Mouse (Mus musculus) adrenal gland, adult 18-20 months (tissue): Measurements from ENCODE around the gene Gm26897. TPM values are rescaled to one million over a fixed set of nuclear protein-coding genes. Genes with fewer than 3 reads are reported as not detected.

Experiments
- DNase-seq, 2 experiments: peaks; one replicate each; pipeline ENCODE4 v3.0.0; 2021 to 2022; ENCODE audit warnings: low spot score in 2 of 2
- long read RNA-seq, 2 experiments: library from polyadenylated mRNA; stranded (forward); transcript quantifications; one replicate each; pipeline ENCODE4 v2.0.0; 2021
- total RNA-seq, 2 experiments: library from RNA; stranded (reverse); gene quantifications; 1 replicate in 1 of 2; 2 replicates in 1 of 2; pipeline ENCODE4 v1.2.3; 2021

Gm26897 gene
- not detected for total RNA-seq
- long read RNA-seq, experiment 1 = 0 reads
- long read RNA-seq, experiment 2 = 0 reads

DNA sequence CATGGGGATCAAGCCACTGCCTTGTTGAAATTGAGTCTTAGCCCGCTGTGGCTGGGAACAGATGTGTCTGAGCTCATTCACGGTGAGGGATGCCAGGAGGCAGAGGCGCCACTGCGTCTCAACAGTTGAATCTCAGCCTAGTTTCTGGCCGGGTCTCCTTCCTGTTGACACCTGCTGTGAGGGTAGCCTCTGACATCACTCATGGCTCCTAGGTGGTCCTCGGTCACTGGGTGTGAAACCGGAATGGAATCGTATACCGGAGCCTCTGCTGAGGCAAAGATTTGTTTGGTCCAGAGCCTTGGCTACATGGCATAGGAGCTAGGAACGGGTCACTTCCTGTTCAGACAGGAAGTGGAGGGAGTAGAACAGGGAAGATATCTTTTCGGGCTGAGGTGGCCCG is at the start of gene Gm26897:
Gene Gm26897, plus strand, starts transcription at position 74 of the 400 bp plus-strand sequence.
- no peak for DNase-seq

DNA sequence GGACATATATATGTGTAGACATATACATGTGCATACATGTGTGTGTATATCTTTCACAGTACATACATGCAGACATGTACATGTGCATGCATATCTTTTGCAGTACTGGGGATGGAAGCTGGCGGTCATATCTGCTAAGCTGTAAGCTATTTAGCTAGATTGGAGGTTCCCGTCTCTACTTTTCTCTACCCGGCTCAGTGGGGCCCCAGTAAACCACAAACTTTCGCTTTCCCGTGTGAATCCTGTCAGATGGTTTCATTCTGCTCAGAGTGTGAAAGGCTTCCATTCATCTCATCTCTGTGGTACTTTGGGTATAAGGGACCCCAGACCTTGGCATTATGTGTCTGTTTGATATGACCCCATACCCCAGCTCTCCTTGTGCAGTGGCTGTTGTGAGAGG is 46.4 kb upstream of the Gm26897 start:
- no peak for DNase-seq

DNA sequence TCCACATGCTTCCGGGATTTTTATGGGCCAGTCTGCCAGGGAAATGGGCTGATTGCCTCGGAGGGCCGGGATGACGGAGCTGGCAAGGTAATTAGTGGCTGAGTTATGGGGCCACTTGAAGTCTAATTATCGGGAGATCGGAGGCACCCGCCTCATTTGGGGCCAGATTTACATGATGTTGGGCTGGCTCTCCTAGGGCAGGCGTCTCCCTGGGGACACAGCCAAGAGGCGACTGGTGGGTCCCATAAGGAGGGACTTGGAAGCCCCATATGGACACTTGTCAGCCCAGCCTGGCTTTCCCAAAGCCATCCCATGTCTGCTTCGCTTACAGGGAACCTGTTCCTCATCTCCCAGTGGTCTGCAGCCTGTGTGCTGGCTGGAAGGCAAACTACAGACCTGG is 45.1 kb upstream of the Gm26897 start:
- no peak for DNase-seq

DNA sequence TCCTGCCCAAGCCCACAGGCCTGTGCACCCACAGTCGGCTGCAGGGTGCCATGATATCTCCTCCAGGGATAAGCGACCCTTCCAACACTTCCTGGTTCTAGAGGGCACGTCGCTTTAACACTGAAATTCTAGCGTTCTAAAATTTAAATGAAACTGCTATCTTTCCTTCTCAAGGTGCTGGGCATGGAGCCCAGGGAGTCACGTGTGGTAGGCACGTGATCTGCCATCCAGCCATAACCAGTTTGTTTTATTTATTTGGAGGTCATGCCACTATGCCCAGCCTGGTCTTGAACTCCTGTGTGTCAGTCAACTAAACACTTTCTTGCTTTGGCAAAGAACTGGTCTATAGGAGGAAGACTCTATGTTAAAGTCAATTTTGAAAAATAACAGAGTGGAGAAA is 35.7 kb upstream of the Gm26897 start:
- no peak for DNase-seq

DNA sequence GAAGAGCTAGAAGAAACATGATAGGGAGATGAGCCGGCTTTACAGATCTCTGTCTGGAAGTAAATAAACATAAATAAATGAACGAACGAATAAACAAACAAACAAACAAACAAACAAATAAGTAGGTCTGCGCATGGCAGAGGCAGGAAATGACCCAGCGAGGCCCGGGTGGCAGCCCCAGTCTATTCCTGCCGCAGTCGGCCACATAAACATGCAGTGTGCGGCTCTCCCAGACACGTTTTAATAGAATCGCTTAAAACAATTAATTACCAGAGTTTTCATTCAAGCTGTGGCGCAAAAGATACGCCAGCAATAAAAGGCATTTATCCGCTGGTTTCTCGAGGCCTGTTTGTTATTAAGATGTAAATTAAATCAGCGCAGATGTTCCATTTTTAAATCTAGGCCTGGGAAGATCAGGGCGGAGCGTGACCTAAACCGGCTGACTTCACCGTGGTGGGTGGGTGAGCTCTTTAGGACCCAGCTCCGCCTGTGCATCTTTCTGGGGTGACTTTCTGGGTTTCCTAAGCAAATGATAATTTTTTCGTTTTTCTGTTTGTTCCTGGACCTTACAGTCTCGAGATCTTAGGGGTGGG is 33.9 kb upstream of the Gm26897 start:
- no peak for DNase-seq

DNA sequence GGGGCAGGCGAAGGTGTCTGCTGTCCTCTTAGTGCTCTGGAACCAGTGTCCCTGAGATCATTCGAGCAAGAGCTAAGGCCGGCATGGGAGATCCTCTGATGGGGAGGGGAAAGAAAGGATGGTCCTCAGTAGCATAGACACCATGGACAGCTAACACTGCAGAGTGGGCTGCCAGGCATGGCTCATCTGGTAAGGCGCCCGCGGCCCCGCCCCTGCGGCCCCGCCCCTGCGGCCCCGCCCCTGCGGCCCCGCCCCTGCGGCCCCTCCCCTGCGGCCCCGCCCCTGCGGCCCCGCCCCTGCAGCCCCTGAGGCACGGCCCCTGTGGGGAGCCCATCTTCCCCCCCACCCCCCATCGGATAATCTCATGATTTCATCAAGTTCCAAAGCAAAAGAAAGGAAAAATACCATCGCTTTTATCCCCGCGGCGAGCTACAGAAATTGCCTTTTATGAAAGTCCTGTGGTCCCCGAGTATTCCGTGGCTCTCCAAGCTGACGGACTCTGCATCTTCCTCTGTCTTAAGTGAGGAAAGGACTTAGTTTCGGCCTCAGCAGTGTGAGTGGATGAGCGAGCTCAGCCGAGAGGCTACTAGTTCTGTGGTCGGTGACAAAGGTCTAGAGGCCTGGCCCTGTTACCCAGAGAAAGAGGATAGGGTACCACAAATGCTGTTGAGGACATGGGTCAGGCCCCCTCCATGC is 31.9 kb upstream of the Gm26897 start:
- no peak for DNase-seq

DNA sequence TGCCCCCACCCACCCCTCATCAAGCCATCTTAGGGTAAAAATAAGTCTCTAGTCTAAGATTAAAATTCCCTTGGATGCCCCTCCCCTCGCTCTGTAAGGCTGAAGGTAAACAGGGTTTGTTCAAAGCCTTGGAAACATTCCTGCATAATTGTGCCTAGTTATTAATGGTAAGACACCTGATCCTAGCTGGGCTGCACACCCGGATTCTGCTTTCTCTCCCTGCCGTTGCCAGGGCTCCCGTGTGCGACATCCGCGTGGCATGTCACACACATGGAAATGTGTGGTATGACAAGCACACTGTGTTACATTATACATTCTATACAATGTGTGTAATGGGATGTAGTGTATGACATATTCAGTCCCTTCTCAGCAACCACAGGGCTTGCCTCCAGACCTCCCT is 30.1 kb upstream of the Gm26897 start:
- DNase-seq = no peak

DNA sequence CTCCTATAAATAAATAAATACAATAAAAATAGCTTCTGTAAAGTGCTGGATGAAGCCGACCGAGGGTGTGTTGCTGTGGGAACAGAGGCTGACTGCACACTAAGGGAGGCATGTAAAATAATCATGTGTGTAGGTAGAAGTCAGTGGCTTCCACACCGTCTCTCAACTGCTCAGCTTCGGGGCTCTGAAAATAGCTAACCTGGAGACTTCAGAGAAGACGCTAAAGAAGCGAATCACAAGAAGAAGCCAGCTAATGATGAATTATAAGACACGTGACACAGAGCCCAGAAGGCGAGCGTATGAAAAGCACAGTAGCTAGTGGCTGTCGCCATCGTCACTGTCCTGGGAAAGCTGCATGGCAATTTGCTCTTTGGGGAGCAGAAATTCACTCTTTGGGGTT is 29.4 kb upstream of the Gm26897 start:
- no peak for DNase-seq

DNA sequence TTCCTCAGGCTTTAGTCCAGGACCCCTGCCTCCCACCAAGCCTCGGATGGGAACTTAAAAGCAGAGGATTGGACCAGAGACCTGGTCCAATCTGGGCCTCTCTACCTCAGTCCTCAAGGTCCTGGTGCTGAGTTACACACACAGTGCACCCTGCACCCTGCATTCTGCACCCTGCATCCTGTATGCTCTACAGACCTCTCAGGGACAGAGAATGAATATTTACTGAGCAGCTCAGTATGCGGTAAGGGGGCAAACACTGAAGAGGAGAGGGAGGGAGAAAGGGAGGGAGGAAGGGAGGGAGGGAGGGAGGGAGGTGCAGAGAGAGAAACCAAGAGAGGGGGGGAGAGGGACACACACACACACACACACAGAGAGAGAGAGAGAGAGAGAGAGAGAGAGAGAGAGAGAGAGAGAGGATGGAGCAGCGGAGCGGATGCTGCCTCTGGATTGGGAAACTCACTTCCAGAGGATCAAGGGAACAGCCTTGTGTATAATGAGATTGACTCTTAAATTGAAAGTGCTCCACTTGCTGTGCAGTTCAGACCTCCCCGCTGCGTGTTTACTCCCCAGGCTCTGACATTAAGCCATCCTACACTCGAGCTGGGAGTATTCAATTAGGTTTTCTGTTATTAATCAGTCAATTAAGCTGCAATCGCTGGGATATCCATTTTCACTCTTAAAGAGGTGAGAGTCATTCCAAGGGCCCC is 24.4 kb upstream of the Gm26897 start:
- no peak for DNase-seq

DNA sequence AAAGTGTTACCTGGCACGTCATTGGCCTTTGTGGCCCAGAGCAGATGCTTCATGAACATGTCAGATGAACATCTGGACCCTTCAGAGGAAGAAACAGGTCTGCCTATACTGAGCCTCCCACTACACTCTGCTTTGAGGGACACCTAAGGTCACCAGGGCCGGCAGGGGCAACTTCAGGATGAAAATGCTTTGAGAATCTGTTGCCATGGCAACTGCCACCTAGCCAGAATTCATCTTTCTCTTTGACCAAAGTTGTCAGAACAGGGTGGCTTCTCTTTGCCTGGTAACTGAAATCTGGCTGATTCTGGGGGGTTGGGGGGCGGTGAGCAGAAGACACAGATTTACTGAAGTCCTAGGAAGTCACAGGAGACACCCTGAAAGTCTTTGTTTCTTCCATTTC is 14.7 kb upstream of the Gm26897 start:
- DNase-seq = no peak

DNA sequence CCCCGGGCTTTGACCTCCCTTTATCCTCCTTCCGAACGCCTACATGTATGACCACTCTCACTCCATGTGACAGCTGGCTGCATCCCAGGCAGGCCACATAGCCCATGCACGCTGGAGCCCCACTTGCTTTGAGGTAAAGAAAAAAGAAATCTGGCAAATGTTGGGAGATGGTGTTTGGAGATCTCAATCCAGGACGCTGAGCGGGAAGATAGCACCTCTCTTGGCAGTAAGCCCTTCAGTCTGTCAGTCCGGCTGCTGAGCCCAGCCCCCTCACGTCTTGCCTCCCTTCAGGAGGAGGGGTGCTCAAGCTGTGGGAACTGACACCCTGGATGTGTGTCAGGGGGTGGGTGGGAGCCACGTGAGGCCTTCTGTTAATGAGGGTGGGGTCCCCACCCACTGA is 13.0 kb upstream of the Gm26897 start:
- no peak for DNase-seq

DNA sequence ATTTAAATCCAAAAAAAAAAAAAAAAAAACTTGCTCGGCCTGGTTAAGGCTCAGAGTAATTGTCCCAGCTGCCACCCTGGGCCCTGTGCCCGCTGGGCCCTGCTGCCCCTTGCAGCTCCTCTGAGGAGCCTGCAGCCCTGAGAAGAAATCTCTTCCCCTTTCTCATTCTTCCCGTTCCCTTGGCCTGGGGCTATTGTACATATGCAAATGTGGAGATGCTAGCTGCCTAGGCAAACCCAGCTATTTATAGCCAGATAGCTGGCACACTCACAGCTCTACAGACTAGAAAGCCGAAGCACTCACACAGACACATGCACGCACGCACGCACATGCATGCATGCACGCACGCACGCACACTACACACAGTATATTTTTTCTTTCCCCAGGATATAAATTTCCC is 9.0 kb upstream of the Gm26897 start:
- DNase-seq = no peak

DNA sequence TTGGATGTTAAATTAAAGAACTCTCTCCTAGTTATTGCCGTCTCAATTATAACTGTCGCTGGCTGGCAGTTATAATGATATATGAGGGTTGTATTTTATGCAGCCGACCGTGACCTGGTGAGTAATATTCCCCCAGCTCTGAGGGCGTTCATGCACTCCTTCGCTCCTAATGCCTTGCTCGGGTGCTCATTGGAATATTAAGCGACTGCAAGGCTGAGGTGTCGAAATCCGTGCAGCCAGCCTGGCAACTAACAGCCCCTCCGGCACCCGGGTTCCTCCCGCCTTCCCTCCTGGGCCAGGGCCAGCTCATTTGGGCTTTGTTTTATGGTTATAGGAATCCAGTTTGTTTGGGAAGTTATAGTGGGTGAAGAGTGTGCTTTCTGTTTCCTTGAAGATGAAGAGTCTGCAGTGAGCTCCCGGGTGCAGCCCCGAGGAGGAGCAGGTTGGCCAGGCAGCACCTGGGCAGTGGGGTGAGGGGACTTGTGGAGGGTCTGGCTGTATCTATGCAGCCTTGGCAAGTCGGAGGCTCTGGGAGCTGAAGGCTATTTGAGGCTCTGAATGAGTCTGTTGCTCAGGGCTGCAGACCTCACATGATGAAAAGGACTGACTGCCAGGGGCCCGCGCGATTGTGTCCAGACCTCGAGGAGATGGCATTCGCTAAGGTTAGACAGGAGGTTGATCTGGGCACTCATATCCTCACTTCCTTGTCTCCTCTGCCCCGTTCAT is 8.4 kb upstream of the Gm26897 start:
- no peak for DNase-seq

DNA sequence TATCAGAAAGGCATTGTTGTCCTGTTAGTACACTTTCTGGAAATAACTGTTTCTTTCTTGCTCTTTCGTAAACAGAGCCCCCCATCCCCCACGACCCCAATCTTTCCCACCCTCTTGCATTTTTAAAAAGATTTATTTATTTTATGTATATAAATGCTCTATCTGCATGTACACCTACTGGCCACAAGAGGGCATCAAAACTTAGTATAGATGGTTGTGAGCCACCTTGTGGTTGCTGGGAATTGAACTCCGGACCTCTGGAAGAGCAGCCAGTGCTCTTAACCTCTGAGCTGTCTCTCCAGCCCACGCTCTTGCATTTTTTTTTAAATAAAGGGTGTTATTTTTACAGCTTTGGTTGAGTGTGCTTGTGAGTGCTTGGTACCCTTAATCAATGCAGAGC is 5.3 kb upstream of the Gm26897 start:
- no peak for DNase-seq

DNA sequence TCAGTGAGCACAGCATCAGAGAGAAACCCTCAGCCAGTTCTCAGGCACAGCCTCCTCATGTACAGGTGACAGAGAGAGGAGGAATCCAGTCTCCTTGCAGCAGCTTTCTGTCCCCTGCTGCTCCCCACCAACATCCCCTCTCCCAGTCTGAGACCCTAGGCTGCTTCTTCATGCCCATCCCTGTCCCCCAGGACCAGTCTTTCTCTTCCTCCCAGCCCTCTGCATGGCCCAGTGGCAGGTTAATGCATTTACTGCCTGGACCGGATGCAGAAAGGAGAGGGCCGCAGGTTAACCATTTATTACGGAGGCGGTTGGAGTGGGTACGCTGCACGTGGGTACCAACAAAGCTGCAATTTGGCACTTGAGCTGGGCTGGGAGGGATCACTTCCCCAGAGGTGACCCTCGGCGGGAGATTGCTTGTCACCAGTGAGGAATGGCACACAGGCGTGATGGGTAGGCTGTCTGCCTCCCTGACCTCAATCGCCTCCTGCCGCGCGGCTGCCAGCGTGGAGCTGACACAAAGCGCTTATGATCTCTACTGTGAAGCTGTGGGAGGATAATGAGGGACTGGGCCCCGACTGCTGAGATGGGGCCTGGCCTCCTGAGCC is 3.1 kb upstream of the Gm26897 start:
- no peak for DNase-seq

DNA sequence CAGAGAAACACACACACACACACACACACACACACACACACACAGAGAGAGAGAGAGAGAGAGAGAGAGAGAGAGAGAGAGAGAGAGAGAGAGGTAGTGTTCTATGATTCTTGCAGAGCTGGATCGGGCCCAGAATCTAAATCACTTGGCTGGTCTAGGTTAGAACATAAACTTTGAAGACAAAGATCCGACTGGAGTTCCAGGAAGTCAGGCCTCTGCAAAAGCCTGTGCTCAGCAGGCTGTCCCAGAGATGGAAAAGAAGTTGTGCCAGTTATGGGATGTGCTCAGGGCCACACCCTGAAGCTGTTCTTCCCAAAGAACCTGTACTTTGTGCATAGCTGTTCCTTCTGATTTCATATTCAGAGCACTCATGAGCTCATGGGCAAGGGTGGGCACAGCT is 1.5 kb upstream of the Gm26897 start:
- DNase-seq = no peak

DNA sequence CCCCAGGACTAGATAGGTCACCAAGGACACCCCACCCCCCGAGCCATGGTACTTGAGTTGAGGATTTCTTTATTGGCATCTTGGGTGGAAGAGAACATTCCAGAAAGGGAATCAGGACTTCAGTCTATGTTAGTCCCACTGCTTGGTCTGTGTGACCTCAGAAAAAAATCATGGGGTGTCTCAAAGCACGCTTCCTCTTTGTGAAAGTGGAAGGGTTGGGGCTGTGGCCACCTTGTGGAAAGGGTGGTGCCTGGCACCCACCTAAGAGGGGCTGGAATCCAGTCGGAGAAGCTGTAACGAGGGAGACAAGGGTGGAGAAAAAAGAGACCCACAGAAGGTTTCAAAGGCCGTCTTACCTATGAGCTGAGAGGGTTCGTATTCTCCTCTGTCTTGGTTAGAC is 5.8 kb downstream of the Gm26897 start:
- DNase-seq = no peak

DNA sequence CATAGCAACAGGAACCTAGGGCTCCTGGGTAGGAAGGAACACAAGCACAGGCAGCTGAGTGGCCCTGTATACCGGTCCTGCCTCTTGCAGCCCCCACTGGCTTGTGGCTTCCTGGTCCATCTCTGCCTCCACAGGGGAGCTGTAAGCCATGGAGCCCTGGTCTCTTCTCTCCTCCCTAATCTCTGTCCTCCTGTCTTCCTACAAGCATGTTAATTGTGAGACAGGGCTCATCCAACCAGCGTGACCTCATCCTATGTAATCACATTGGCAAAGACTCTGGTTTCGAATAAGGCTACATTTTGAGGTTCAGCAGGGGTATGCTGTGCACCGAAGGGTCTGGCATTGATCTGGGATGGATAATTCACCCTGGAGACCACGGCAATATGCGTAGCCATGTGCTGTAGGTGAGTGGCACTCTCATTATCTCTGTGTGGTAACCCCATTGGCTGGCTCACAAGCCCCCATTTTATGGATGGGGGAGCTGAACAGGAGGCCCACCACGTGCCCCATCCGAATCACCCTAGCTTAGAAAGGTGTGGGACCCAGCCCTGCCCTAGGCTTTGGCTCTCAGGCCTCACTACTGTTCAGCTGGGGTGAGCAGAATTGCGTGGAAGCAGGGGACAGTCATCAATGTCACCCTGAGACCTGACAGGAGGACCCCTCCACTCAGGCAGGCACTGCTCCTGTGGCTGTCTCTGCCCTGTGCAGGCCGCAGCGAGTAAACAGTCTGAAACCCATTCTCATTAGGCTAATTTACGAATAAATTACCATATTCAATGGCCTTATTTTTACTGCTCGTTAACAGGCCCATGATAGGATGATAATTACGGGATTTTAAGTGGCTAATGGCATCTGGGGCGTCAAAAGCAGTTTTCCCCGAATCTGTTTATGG is 6.9 kb downstream of the Gm26897 start:
- DNase-seq = no peak

DNA sequence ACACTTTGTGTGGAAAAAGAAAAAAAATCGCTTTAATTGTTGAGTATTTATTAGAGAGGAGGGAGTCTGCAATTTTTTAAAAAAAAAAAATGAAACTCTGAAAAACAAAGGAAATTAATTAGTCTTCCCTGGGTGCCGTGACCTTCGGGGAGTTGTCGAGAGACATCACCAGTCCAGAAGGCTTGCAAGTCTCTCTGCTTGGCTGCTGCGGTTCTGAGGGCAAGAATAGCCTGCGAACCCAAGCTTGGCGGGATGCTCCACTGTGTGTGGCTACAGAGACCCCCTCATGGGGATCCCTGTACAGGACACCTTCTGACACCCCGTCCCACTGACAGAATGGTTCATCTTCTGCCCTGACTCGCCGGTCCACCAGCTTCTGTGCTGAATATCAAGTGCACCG is 7.6 kb downstream of the Gm26897 start:
- DNase-seq = no peak

DNA sequence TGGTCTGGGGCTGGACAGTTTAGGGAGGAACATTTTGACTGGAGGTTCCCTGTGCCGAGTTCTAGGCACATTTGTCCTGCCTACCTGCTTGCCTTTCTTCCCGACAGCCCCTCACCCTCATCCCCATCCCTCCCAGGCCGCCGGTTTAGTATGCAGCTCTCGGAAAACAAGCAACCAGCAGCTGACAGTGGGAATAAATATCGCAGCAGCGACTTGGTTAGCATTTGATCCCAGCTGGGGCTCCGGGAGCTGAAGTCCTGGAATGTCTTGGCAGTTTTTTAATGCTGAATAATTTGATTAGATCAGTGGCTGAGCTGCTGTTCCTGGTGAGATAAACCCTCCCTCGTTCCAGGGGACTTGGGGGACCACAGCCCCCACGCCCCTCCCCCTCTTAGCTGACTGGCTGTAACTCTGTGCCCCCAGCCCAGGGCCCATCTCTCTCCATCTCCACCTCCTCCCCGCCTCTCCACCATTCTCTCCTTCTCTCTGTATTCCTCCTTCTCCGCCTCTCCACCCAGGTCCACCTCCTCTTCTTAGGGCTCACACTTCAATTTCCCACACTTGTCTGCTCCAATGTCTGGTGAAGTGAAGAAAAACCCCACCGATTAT is 8.7 kb downstream of the Gm26897 start:
- no peak for DNase-seq
